Mouse (Mus musculus): ENCODE measurements around the gene Olfr734. TPM values are rescaled to one million over a fixed set of nuclear protein-coding genes. Genes with fewer than 3 reads are reported as not detected.

The Olfr734 gene
- polyA plus RNA-seq (2012; ENCODE audit: insufficient read depth, insufficient read length, missing spikeins): not detected in 2 replicates

- no peak within 1 kb of the TSS for H3K4me3 ChIP-seq (ENCODE audit: insufficient read depth, low read length)
- H3K4me1 ChIP-seq (ENCODE audit: control insufficient read depth, insufficient read depth, low read length): no peaks in the 10 kb centered on the region
- no peak within 1 kb of the TSS for H3K27ac ChIP-seq (ENCODE audit: insufficient read depth, low read depth, low read length)
- TF ChIP-seq CTCF (IDR thresholded peaks at IDR 0.05; ENCODE audit: low read depth, low read length) (no peak), POLR2A (IDR thresholded peaks at IDR 0.05; ENCODE audit: borderline replicate concordance, low read depth, low read length) (no peak)
These were observed at the start of gene Olfr734 for GRCm38 (mm10) chr14:50326661-50327060. Gene Olfr734 (minus strand): TSS chr14:50326761.

- no peak overlapping the region for H3K4me3 ChIP-seq (ENCODE audit: insufficient read depth, low read length)
- TF ChIP-seq POLR2A (IDR thresholded peaks at IDR 0.05; ENCODE audit: borderline replicate concordance, low read depth, low read length) (no peak), CTCF (IDR thresholded peaks at IDR 0.05; ENCODE audit: low read depth, low read length) (no peak)
- H3K4me1 ChIP-seq (ENCODE audit: control insufficient read depth, insufficient read depth, low read length): no peaks in the 10 kb centered on the region
- H3K27ac ChIP-seq (ENCODE audit: insufficient read depth, low read depth, low read length): no peak overlapping the region
These were observed 37.0 kb upstream of the Olfr734 start for GRCm38 (mm10) chr14:50363561-50363960.

- TF ChIP-seq POLR2A (IDR thresholded peaks at IDR 0.05; ENCODE audit: borderline replicate concordance, low read depth, low read length): no peak
- no peak for TF ChIP-seq CTCF (IDR thresholded peaks at IDR 0.05; ENCODE audit: low read depth, low read length)
- Histone ChIP-seq H3K4me1 (ENCODE audit: control insufficient read depth, insufficient read depth, low read length) (0 out of 2 replicates have a peak, but pooled peaks cover 2% of the 10 kb centered on the region), H3K4me3 (ENCODE audit: insufficient read depth, low read length) (no peak overlapping the region), H3K27ac (ENCODE audit: insufficient read depth, low read depth, low read length) (no peak overlapping the region)
These were observed 33.9 kb upstream of the Olfr734 start for GRCm38 (mm10) chr14:50360480-50360879.

- no peak within 1 kb of the TSS for H3K4me3 ChIP-seq (ENCODE audit: insufficient read depth, low read length)
- no peak within 1 kb of the TSS for H3K27ac ChIP-seq (ENCODE audit: insufficient read depth, low read depth, low read length)
- no peak for TF ChIP-seq CTCF (IDR thresholded peaks at IDR 0.05; ENCODE audit: low read depth, low read length)
- TF ChIP-seq POLR2A (IDR thresholded peaks at IDR 0.05; ENCODE audit: borderline replicate concordance, low read depth, low read length): no peak
- H3K4me1 ChIP-seq (ENCODE audit: control insufficient read depth, insufficient read depth, low read length): 0 out of 2 replicates have a peak, but pooled peaks cover 2% of the 10 kb centered on the region
These were observed 31.0 kb upstream of the Olfr734 start, which contains the start of gene Tlr11 for GRCm38 (mm10) chr14:50357593-50357992. Gene Tlr11 (plus strand): TSS chr14:50357914.

- Histone ChIP-seq H3K4me1 (ENCODE audit: control insufficient read depth, insufficient read depth, low read length) (0 out of 2 replicates have a peak, but pooled peaks cover 2% of the 10 kb centered on the region), H3K27ac (ENCODE audit: insufficient read depth, low read depth, low read length) (no peak overlapping the region), H3K4me3 (ENCODE audit: insufficient read depth, low read length) (no peak overlapping the region)
- TF ChIP-seq POLR2A (IDR thresholded peaks at IDR 0.05; ENCODE audit: borderline replicate concordance, low read depth, low read length) (no peak), CTCF (IDR thresholded peaks at IDR 0.05; ENCODE audit: low read depth, low read length) (no peak)
These were observed 30.2 kb upstream of the Olfr734 start for GRCm38 (mm10) chr14:50356725-50357124.

- no peaks in the 10 kb centered on the region for H3K4me1 ChIP-seq (ENCODE audit: control insufficient read depth, insufficient read depth, low read length)
- no peak overlapping the region for H3K4me3 ChIP-seq (ENCODE audit: insufficient read depth, low read length)
- no peak overlapping the region for H3K27ac ChIP-seq (ENCODE audit: insufficient read depth, low read depth, low read length)
- TF ChIP-seq CTCF (IDR thresholded peaks at IDR 0.05; ENCODE audit: low read depth, low read length) (no peak), POLR2A (IDR thresholded peaks at IDR 0.05; ENCODE audit: borderline replicate concordance, low read depth, low read length) (no peak)
These were observed 25.9 kb upstream of the Olfr734 start for GRCm38 (mm10) chr14:50352438-50352837.

GRCm38 (mm10) chr14:50348796-50349195 is 22.2 kb upstream of the Olfr734 start, which contains the start of gene Olfr735:
Gene Olfr735 (minus strand): TSS chr14:50348872.
- TF ChIP-seq CTCF (IDR thresholded peaks at IDR 0.05; ENCODE audit: low read depth, low read length) (no peak), POLR2A (IDR thresholded peaks at IDR 0.05; ENCODE audit: borderline replicate concordance, low read depth, low read length) (no peak)
- no peak within 1 kb of the TSS for H3K27ac ChIP-seq (ENCODE audit: insufficient read depth, low read depth, low read length)
- no peaks in the 10 kb centered on the region for H3K4me1 ChIP-seq (ENCODE audit: control insufficient read depth, insufficient read depth, low read length)
- no peak within 1 kb of the TSS for H3K4me3 ChIP-seq (ENCODE audit: insufficient read depth, low read length)

- no peak within 1 kb of the TSS for H3K4me3 ChIP-seq (ENCODE audit: insufficient read depth, low read length)
- no peak for TF ChIP-seq POLR2A (IDR thresholded peaks at IDR 0.05; ENCODE audit: borderline replicate concordance, low read depth, low read length)
- TF ChIP-seq CTCF (IDR thresholded peaks at IDR 0.05; ENCODE audit: low read depth, low read length): no peak
- H3K4me1 ChIP-seq (ENCODE audit: control insufficient read depth, insufficient read depth, low read length): no peaks in the 10 kb centered on the region
- H3K27ac ChIP-seq (ENCODE audit: insufficient read depth, low read depth, low read length): no peak within 1 kb of the TSS
These were observed 25.1 kb downstream of the Olfr734 start, which contains the start of gene Olfr733 for GRCm38 (mm10) chr14:50301422-50301821. Gene Olfr733 (minus strand): TSS chr14:50301522.

GRCm38 (mm10) chr14:50284106-50284505 is 42.5 kb downstream of the Olfr734 start, which contains the start of gene Olfr732:
Gene Olfr732 (minus strand): TSS chr14:50284206.
- H3K27ac ChIP-seq (ENCODE audit: insufficient read depth, low read depth, low read length): no peak within 1 kb of the TSS
- H3K4me1 ChIP-seq (ENCODE audit: control insufficient read depth, insufficient read depth, low read length): no peaks in the 10 kb centered on the region
- no peak within 1 kb of the TSS for H3K4me3 ChIP-seq (ENCODE audit: insufficient read depth, low read length)
- no peak for TF ChIP-seq CTCF (IDR thresholded peaks at IDR 0.05; ENCODE audit: low read depth, low read length)

Other genes with a start within 250 kb of the Olfr734 start
- gene Olfr726, start 235.8 kb downstream of the Olfr734 start, polyA plus RNA-seq (2012; ENCODE audit: insufficient read depth, insufficient read length, missing spikeins): not detected in 2 replicates
- not detected in 2 replicates for gene Olfr727, start 203.6 kb downstream of the Olfr734 start, polyA plus RNA-seq (2012; ENCODE audit: insufficient read depth, insufficient read length, missing spikeins)
- gene Olfr728, start 184.1 kb downstream of the Olfr734 start, polyA plus RNA-seq (2012; ENCODE audit: insufficient read depth, insufficient read length, missing spikeins): 0.67 TPM in 1 of 2 replicates, not detected in the other
- gene Olfr729, start 173.9 kb downstream of the Olfr734 start, polyA plus RNA-seq (2012; ENCODE audit: insufficient read depth, insufficient read length, missing spikeins): not detected in 2 replicates
- gene Olfr730, start 138.6 kb downstream of the Olfr734 start, polyA plus RNA-seq (2012; ENCODE audit: insufficient read depth, insufficient read length, missing spikeins): not detected in 2 replicates
- not detected in 2 replicates for gene Olfr731, start 84.9 kb downstream of the Olfr734 start, polyA plus RNA-seq (2012; ENCODE audit: insufficient read depth, insufficient read length, missing spikeins)
- gene Olfr732, start 42.6 kb downstream of the Olfr734 start, polyA plus RNA-seq (2012; ENCODE audit: insufficient read depth, insufficient read length, missing spikeins): not detected in 2 replicates
- not detected in 2 replicates for gene Olfr733, start 25.2 kb downstream of the Olfr734 start, polyA plus RNA-seq (2012; ENCODE audit: insufficient read depth, insufficient read length, missing spikeins)
- not detected in 2 replicates for gene Olfr735, start 22.1 kb upstream of the Olfr734 start, polyA plus RNA-seq (2012; ENCODE audit: insufficient read depth, insufficient read length, missing spikeins)
- gene Tlr11, start 31.2 kb upstream of the Olfr734 start, polyA plus RNA-seq (2012; ENCODE audit: insufficient read depth, insufficient read length, missing spikeins): 0.27 TPM in 1 of 2 replicates, not detected in the other
- not detected in 2 replicates for gene Olfr736, start 54.4 kb upstream of the Olfr734 start, polyA plus RNA-seq (2012; ENCODE audit: insufficient read depth, insufficient read length, missing spikeins)
- gene Olfr738, start 80.8 kb upstream of the Olfr734 start, polyA plus RNA-seq (2012; ENCODE audit: insufficient read depth, insufficient read length, missing spikeins): not detected in 2 replicates
- not detected in 2 replicates for gene Olfr739, start 91.9 kb upstream of the Olfr734 start, polyA plus RNA-seq (2012; ENCODE audit: insufficient read depth, insufficient read length, missing spikeins)
- not detected in 2 replicates for gene Olfr740, start 118.8 kb upstream of the Olfr734 start, polyA plus RNA-seq (2012; ENCODE audit: insufficient read depth, insufficient read length, missing spikeins)
- not detected in 2 replicates for gene Olfr741, start 146.0 kb upstream of the Olfr734 start, polyA plus RNA-seq (2012; ENCODE audit: insufficient read depth, insufficient read length, missing spikeins)
- gene Olfr742, start 176.8 kb upstream of the Olfr734 start, polyA plus RNA-seq (2012; ENCODE audit: insufficient read depth, insufficient read length, missing spikeins): not detected in 2 replicates
- not detected in 2 replicates for gene Olfr743, start 195.1 kb upstream of the Olfr734 start, polyA plus RNA-seq (2012; ENCODE audit: insufficient read depth, insufficient read length, missing spikeins)

All from bone marrow macrophage, adult 2 months (primary cell).